ENCODE assay signal across 1 mouse cellular context in genomic region chr10:127115068-127115467, GRCm38 (mm10).
TF ChIP-seq lines count a peak whose summit lies in the region.

No protein-coding gene starts in this region.

TF ChIP-seq in MEL, 35 proteins besides CTCF, POLR2A, EP300 and RAD21:
- no peak for TF ChIP-seq ZC3H11A (IDR thresholded peaks at IDR 0.05; ENCODE audit: low read depth, low read length)
- peak; percentile 95 for TF ChIP-seq TBP (IDR thresholded peaks at IDR 0.05; ENCODE audit: low read depth, low read length)
- TF ChIP-seq POLR2AphosphoS5 (IDR thresholded peaks at IDR 0.05; ENCODE audit: borderline replicate concordance, low read depth, low read length), result no peak
- TF ChIP-seq ZNF384 (IDR thresholded peaks at IDR 0.05; ENCODE audit: low read depth, low read length), result peak; percentile 79
- TF ChIP-seq SMC3 (IDR thresholded peaks at IDR 0.05; ENCODE audit: low read depth, low read length), result peak; percentile 54
